Mouse (Mus musculus) pancreas, adult 10 weeks (tissue): ENCODE results near the gene Ap5s1. TPM values are rescaled to one million over a fixed set of nuclear protein-coding genes. Genes with fewer than 3 reads are reported as not detected.

Experiments
- polyA plus RNA-seq: library from polyadenylated mRNA; stranded (reverse); fragments of 350-450 nt; fragmentation: Illumina TruSeq; extraction: RNeasy Lipid Tissue Mini Kit (QIAGEN cat#74804); gene quantifications from one replicate; pipeline ENCODE4 v1.2.3, GENCODE M21; 2015; ENCODE audit warnings: low read depth, low replicate concordance; ENCODE audit not compliant: insufficient read depth

Ap5s1 gene
- 7.0 TPM for polyA plus RNA-seq

DNA sequence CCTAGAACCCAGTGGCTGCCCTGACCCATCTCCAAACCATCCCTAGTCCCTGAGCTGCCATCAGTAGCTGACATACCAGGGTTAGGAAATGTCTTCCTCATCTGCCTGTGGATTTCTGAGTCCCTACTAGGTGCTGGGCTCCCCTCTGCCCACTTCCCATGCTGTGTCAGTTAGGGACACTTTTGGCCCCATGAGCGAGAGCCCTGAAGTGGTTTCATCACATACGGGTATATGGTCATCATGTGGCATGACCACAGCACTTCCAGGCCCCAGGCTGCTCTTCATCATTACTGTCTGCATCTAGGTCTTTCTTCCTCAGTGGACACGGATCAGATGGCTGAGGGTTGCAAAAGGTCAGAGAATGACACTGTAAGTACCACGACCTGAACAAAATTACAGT lies at the start of gene Ap5s1:
Ap5s1 (plus strand) TSS at position 301 of the 400 bp plus-strand sequence.

DNA sequence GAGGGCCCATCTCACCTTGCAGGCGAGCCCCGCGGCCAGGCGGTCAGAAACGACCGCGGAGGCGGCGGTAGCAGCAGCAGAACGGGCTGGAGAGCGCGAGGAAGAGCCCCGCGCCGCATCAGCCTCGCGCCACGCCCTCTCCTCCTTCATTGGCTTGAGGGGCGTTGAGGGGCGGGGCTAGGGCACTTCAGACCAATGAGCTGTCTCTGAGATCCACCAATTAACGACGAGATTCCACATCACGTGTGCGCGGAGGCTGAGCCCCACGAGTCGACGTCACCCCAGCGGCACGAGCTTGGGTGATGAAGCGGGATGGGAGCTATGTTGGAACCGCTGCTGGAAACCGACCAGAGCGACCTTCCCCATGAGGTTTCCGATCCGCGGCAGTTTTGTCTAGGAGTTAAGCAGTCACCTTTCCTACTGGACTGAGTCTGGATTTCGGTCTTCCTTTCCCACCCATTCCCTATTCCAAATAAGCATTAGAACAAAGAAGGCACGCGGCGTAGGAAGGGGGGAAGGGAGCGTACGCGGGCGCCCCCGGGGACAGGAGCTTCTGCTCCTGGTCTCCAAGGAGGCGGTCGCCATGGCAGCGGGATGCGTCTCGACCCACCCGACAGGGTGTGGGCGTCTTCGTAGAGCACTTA lies 46.8 kb upstream of the Ap5s1 start, which contains the start of gene 1700037H04Rik:
1700037H04Rik (minus strand) TSS at position 144 of the 644 bp plus-strand sequence.

DNA sequence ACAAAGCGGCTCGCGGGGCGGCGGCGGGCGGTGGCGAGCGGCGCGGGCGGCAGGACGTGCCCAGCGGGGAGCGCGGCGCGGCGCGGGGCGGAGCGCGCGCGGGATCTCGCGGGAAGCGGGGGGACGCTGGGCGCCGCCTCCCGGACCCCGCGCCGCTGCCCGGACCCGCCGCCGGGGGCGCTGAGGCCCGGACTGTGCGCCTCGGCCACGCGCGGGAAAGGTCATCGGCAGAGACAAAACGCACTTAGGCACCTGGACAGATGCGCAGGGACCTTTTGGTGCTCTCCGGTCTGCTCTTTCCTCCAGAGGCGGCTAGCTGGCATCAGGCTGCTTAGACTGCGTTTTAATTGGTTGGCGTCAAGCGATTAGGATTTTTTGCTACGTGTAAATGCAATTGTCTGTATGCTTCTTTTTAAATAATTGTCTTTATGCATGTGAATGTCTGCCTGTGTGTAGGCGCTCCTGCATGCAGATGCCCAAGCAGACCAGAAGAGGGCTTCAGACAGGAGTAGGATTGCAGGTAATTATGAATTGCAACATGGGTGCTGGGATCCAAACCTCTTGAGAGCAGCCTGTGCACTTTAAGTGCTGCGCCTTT lies 26.8 kb upstream of the Ap5s1 start, which contains the start of gene Cenpb:
Cenpb (minus strand) TSS at position 78 of the 598 bp plus-strand sequence.

DNA sequence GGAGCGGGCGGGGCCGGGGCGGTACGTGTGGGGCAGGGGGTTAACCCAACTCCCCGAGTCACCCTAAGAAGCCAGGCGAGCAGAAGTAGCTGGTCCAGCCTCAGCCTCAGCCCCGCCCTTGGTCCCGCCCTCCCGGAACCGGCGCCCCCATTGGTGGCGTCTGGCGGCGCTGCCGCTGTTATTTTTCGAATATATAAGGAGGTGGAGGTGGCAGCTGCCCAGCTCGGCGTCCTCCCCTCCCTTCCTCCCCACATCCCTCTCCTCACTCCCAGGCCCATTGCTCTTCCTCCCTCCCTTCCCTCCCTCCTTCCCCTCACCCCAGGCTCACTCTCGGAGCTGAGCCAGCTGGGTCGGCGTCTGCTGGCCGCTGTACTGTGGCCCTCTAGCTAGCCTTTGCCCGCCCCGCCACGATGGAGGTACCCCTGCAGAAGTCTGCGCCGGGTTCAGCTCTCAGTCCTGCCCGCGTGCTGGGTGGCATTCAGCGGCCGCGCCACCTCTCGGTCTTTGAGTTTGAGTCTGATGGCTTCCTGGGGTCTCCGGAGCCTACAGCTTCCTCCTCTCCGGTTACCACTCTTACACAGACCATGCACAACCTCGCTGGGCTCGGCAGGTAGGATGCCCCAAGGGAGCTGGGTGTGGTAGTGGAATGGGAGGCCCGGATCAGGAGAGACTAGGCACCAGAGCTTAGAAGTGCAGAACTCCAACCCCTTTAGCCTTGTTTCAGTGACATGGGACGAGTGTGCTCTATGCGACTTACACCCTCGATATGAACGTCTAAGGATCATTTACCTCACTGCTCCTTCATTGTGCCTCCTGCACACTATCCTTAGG lies 19.9 kb upstream of the Ap5s1 start, which contains the start of the genes Cdc25b and Spef1:
Cdc25b (plus strand) TSS at position 179 of the 831 bp plus-strand sequence.
Spef1 (minus strand) TSS at position 512 of the 831 bp plus-strand sequence.

DNA sequence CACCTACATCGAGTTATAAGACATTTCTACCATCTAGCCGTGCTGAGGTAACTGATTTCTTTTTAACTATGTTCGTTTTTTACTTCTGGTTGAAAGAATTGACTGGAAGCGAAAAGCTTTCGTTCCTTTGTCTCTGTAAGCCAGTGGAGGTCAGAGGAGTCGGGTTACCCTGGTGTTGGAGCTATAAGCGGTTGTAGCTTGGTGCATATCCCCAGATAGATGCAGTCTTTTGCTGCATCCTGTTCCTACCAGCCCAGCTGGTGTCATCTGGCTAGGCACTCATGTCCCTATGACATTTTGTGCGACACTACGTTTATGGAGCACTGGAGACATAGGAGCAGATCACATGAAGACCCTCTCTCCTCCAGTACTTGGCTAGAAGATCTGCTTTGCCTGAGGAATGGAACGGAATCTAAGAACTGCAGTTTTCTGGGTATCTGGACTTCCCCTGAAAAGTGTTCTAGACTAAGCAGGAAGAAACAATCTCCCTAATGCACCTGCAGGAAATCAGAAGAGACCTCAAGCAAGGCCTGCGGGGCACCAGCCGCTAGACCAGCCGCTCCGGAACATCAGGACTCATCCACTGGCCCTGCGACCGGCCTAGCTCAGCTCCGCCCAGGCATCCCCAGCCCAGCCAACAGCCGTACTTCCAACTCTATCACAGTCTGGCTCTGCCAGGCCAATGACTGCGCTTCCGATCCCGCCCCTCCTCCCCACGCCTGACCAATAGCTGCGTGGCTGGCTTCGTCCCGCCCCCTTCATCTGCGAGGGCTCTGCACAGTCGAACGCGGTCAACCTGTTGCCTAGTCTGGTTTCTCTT lies 26.6 kb downstream of the Ap5s1 start, which contains the start of gene Mavs:
Mavs (plus strand) TSS at position 757 of the 820 bp plus-strand sequence.

GRCm38 (mm10) chr2:131262213-131262672 lies 55.4 kb downstream of the Ap5s1 start, which contains the start of gene Pank2:
Pank2 (plus strand) TSS chr2:131262495.

Other genes starting within 250 kb of the Ap5s1 start
- 2.2 TPM for gene Gfra4, start 164.0 kb upstream of the Ap5s1 start, polyA plus RNA-seq
- 28.8 TPM for gene Adam33, start 143.3 kb upstream of the Ap5s1 start, polyA plus RNA-seq
- 0.44 TPM for gene Siglec1, start 120.3 kb upstream of the Ap5s1 start, polyA plus RNA-seq
- gene Hspa12b, start 79.8 kb upstream of the Ap5s1 start, polyA plus RNA-seq = 6.4 TPM
- gene Gm11037, start 73.6 kb upstream of the Ap5s1 start, polyA plus RNA-seq = not detected
- gene 1700037H04Rik, start 47.0 kb upstream of the Ap5s1 start, polyA plus RNA-seq = 3.5 TPM
- 14.3 TPM for gene Cenpb, start 27.0 kb upstream of the Ap5s1 start, polyA plus RNA-seq
- 1.2 TPM for gene Cdc25b, start 20.1 kb upstream of the Ap5s1 start, polyA plus RNA-seq
- 5.1 TPM for gene Spef1, start 19.8 kb upstream of the Ap5s1 start, polyA plus RNA-seq
- 7.2 TPM for gene Mavs, start 27.0 kb downstream of the Ap5s1 start, polyA plus RNA-seq
- 14.5 TPM for gene Pank2, start 55.4 kb downstream of the Ap5s1 start, polyA plus RNA-seq
- gene Rnf24, start 145.8 kb downstream of the Ap5s1 start, polyA plus RNA-seq = 0.52 TPM